Mouse (Mus musculus) olfactory bulb, adult 2 months (tissue): Measurements from ENCODE around the gene Gpr176.

Source experiments
- CTCF ChIP-seq: fragments of 200-500 bp; IDR thresholded peaks from 2 replicates; pipeline ENCODE4 v1.5.1; 2012; ENCODE audit warnings: low read depth, mild to moderate bottlenecking, low read length, moderate library complexity; ENCODE audit not compliant: insufficient read depth
- POLR2A ChIP-seq: fragments of 200-500 bp; IDR thresholded peaks from 2 replicates; pipeline ENCODE4 v1.6.1; 2012; ENCODE audit warnings: mild to moderate bottlenecking, low read depth, low read length, moderate library complexity; ENCODE audit not compliant: insufficient read depth

DNA sequence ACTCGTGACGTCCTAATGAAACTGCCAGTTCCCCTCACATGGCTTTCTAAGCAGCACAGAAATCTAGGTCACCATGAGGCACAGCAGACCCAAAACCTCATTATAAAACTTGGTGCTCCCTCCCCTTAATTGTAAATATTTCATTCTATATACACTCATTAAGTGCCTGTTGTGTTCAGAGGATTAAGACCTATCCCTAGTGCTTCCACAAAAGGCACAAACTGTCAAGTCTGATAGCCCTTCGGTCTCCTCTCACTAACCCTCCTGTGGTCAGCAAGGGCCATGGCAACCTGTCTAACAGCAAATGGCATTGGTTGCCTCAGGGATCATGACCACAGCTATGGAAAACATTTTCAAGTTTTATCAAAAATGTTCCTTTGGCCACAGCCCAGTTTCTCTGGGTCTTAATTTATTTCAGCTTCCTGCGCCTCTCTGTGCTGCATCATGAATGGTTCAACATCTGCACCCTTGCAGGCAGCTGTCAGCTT lies 19.3 kb downstream of the Gpr176 start:
- TF ChIP-seq POLR2A (no peak), CTCF (no peak)
